Mouse (Mus musculus): Measurements from ENCODE around the gene Cdc42se2.

- TF ChIP-seq CTCF (IDR thresholded peaks at IDR 0.05; ENCODE audit: low read depth) (no peak), EP300 (optimal IDR thresholded peaks at IDR 0.05) (no peak)
Observed at GRCm38 (mm10) chr11:54786858-54787487, 502 bp downstream of the Cdc42se2 start.

Data from stomach, postnatal 0 days (tissue).